Mouse (Mus musculus): Measurements from ENCODE around the gene Pgls. TPM values are rescaled to one million over a fixed set of nuclear protein-coding genes. Genes with fewer than 3 reads are reported as not detected.

Gene Pgls
- polyA plus RNA-seq, 1 experiment from 2014 or later = 191 TPM

DNA sequence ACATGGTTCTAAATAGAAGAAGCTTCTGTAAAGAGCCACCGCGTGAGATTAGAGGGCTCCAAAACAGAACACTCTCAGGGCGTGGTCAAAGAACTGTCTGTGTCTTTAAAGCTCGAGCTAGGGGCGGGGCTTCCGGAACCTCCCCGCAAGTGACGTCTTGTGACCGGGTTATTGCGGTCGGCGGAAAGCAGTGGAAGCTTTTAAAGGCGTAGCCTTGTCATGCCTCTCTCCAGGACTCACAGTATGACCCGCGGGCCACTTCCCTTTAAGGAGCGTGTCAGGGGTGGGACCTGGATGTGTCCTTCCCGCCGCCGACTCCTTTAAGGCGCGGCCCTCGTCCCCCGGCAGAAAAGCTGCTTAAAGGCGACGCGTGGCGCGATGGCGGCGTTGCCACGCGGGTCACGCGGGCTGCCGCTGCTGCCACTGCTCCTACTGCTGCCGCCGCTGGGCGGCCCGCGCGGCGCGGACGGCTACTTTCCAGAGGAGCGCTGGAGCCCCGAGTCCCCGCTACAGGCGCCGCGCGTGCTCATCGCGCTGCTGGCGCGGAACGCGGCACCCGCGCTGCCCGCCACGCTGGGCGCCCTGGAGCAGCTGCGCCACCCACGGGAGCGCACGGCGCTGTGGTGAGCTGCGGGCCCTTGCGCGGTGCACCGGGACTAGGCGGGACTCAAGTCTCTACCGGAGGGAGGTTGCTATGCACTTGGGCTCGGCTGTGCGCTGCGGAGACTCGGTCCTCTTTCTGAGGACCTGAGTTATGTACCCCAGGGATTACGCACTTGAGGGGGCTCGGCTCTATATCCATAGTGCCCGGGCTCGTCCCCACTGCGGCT is 19.1 kb downstream of the Pgls start, which contains the start of gene Colgalt1:
Colgalt1 (plus strand) TSS at position 177 of the 830 bp plus-strand sequence.
- Histone ChIP-seq H3K4me2 (replicated peaks) (peak within 1 kb of the TSS; percentile 62), H3K27me3 (no peaks in the 10 kb centered on the region), H3K4me1 (peaks cover 12% of the 10 kb centered on the region), H3K4me3 (peak within 1 kb of the TSS; percentile 80), H3K36me3 (peaks cover 16% of the 10 kb centered on the region; the same call in 1 of the 2 replicates), H3K27ac (replicated peaks) (peak within 1 kb of the TSS; percentile 91), H3K9ac (replicated peaks) (peak within 1 kb of the TSS; percentile 79), H3K9me3 (no peaks in the 10 kb centered on the region)
- under 1% methylated on average over 81 of the region's 82 CpGs for WGBS
- peak; percentile 99 for ATAC-seq (replicated peaks)

DNA sequence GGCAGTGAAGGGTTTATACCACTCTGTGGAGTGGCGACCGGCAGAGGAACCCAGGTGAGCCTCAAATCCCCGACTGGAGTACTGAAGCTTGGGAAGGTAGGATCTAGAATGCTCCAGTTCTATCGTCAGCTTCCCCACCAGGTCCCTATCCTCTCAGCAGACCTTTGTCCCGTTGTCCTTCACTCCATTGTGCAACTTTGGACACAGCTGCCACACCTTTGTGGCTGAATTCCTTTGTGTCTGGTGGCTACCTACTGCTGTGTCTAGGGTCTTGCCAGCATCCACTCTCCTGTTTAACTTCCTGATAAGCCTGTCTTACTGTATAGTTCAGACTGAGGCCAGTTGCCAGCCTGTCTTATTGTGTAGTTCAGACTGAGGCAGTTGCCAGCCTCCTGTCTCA is 20.2 kb downstream of the Pgls start:
- H3K9me3 ChIP-seq = no peaks in the 10 kb centered on the region
- 31% methylated on average over 5 of the region's 5 CpGs for WGBS
- peak overlapping the region; percentile 80 for H3K4me3 ChIP-seq
- H3K27me3 ChIP-seq = no peaks in the 10 kb centered on the region
- no peak for ATAC-seq (replicated peaks)
- H3K27ac ChIP-seq (replicated peaks) = no peak overlapping the region
- peaks cover 12% of the 10 kb centered on the region for H3K4me1 ChIP-seq
- peak overlapping the region; percentile 79 for H3K9ac ChIP-seq (replicated peaks)
- peaks cover 25% of the 10 kb centered on the region for H3K36me3 ChIP-seq
- H3K4me2 ChIP-seq (replicated peaks) = peak overlapping the region; percentile 62

DNA sequence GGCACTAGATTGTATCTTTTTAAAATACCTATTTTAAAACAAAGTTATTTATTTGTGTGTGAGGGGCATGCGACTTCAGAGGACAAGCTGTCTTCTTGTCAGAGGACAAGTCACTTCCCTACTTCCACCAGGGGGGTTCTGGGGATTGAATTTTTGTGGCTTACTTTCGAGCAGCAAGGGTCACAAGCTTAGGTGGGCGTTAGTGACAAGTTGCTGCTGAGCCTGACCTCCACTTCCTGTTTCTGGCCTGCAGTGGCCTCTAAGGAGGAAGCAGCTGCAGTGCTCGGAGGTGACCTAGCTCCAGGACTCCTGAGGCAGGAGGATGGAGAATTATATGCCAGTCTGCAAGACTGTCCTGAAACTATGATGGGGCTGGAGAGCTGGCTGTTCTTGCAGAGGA is 21.4 kb downstream of the Pgls start:
- Histone ChIP-seq H3K9ac (replicated peaks) (no peak overlapping the region), H3K4me1 (peaks cover 12% of the 10 kb centered on the region), H3K27ac (replicated peaks) (no peak overlapping the region), H3K4me3 (no peak overlapping the region), H3K9me3 (no peaks in the 10 kb centered on the region), H3K4me2 (replicated peaks) (no peak overlapping the region), H3K27me3 (no peaks in the 10 kb centered on the region), H3K36me3 (peaks cover 37% of the 10 kb centered on the region)
- no peak for ATAC-seq (replicated peaks)
- 78% methylated on average over 4 of the region's 4 CpGs for WGBS

DNA sequence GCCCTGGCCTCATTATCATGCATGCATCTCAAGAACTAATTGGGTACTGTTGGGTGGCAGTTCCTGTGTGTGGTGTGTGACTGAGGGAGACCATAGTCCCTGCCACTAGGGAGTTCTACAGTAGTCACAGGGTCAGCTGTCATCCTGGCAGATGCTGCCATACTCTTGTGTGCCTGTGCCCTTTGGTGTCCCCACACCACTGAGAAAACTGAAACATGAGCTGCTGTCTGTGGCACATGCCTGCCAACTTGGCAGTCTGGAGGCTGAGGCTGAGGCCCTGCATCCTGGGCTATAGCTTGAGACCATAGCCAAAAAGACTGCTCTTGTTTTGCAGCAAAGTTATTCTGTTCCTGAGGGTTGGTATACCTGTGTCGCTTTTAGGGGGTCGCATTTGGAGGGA is 27.8 kb downstream of the Pgls start:
- no peak overlapping the region for H3K9ac ChIP-seq (replicated peaks)
- H3K4me3 ChIP-seq = no peak overlapping the region
- 90% methylated on average over 2 of the region's 2 CpGs for WGBS
- H3K27me3 ChIP-seq = no peaks in the 10 kb centered on the region
- H3K4me2 ChIP-seq (replicated peaks) = no peak overlapping the region
- H3K36me3 ChIP-seq = peaks cover 86% of the 10 kb centered on the region
- no peak for ATAC-seq (replicated peaks)
- no peaks in the 10 kb centered on the region for H3K9me3 ChIP-seq
- no peak overlapping the region for H3K27ac ChIP-seq (replicated peaks)
- H3K4me1 ChIP-seq = no peaks in the 10 kb centered on the region

DNA sequence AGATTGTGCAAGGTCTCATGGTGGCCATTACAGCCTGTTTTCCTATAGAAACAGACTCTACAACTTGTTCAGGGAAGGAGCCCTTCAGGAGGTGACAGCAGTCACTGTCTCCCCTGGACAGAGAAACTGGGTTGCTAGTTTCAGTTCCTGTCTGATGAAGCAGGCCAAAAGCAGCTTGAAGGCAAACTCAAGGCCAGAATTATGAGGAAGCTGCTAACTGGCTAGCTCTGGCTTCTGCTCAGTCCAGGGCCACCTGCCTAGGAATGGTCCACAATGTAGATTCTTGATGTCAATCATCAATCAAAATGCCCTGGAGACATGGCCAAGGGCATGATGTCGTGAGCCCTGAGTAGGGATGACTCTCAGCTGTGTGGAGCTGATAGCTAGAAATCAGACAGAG is 33.1 kb downstream of the Pgls start:
- H3K9me3 ChIP-seq = no peaks in the 10 kb centered on the region
- no peak overlapping the region for H3K4me3 ChIP-seq
- no peak overlapping the region for H3K9ac ChIP-seq (replicated peaks)
- H3K4me2 ChIP-seq (replicated peaks) = no peak overlapping the region
- ATAC-seq (replicated peaks) = no peak
- no peak overlapping the region for H3K27ac ChIP-seq (replicated peaks)
- 90% methylated on average over 1 of the region's 1 CpGs for WGBS
- peaks cover 19% of the 10 kb centered on the region for H3K4me1 ChIP-seq
- H3K36me3 ChIP-seq = peaks cover 48% of the 10 kb centered on the region
- H3K27me3 ChIP-seq = peaks cover 4% of the 10 kb centered on the region

DNA sequence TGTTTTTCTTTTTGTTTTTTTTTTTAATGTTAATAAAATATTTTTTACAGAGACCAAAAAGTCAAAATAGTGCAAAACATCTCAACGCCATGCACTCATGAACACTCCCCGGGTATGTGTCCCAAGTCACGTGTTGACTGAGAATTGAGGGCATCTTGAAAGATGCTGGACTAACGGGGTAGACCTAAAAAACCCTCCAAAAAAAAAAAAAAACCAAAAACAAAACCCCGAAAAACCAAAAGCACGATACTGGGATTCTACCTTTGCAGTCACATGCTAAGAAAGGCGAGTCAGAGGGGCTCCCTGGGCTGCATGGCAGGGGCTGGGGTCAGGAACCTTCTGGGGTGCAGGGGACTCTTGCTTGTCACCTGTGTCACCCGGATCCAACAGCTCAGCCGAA is 34.8 kb downstream of the Pgls start:
- Histone ChIP-seq H3K4me3 (no peak overlapping the region), H3K9ac (replicated peaks) (no peak overlapping the region)

DNA sequence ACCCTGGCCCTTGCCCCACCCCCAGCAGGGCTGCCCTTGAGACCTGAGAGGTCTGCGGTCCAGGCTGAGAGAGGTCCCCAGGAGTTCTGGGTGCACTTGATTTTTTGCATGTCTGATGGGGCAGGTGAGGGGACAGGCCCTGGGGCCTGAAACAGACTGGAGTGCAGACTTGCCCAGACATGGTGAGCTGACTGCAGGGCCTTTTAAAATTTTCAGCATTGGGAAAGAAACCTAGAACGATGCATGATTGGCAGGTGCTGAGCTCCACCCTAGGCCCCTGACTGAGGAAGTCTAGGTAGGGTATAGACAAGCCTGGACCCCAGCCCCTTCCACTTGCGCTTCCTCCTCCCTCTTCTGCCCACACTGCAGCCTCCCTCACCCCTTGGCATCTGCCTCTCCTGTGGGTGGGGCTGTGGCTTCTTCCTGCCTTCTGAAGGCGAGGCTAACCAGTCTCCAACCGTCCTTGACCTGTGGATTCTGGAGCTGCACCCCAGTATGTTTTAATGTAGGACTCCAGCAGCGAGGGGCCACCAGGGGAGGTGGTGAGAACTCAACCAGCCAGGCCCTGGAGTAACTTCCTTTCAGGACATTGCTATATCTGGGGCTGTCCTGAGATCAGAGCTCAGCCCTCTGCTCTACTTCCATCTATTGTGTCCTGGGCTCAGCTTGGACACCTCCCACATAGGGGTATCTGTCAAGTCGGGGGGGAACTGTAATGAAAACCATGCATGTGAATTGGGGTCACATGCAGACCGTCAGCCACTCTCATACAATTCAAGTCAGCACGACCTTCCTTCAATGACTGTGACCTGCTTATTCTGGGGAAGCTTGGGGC is 35.5 kb downstream of the Pgls start:
- H3K9ac ChIP-seq (replicated peaks) = no peak overlapping the region
- 55% methylated on average over 9 of the region's 9 CpGs for WGBS
- H3K9me3 ChIP-seq = no peaks in the 10 kb centered on the region
- H3K4me2 ChIP-seq (replicated peaks) = no peak overlapping the region
- peaks cover 21% of the 10 kb centered on the region for H3K4me1 ChIP-seq
- peaks cover 17% of the 10 kb centered on the region for H3K27me3 ChIP-seq
- no peak overlapping the region for H3K4me3 ChIP-seq
- no peak for ATAC-seq (replicated peaks)
- peaks cover 28% of the 10 kb centered on the region for H3K36me3 ChIP-seq
- peak overlapping the region; percentile 27; the same call in 1 of the 2 replicates for H3K27ac ChIP-seq (replicated peaks)

More for the DNA sequence above, 34.8 kb downstream of the Pgls start:
- H3K4me2 ChIP-seq (replicated peaks) = no peak overlapping the region
- peaks cover 21% of the 10 kb centered on the region for H3K4me1 ChIP-seq
- H3K9me3 ChIP-seq = no peaks in the 10 kb centered on the region
- H3K36me3 ChIP-seq = peaks cover 34% of the 10 kb centered on the region
- 83% methylated on average over 9 of the region's 9 CpGs for WGBS
- peaks cover 15% of the 10 kb centered on the region for H3K27me3 ChIP-seq
- no peak for ATAC-seq (replicated peaks)
- H3K27ac ChIP-seq (replicated peaks) = no peak overlapping the region

DNA sequence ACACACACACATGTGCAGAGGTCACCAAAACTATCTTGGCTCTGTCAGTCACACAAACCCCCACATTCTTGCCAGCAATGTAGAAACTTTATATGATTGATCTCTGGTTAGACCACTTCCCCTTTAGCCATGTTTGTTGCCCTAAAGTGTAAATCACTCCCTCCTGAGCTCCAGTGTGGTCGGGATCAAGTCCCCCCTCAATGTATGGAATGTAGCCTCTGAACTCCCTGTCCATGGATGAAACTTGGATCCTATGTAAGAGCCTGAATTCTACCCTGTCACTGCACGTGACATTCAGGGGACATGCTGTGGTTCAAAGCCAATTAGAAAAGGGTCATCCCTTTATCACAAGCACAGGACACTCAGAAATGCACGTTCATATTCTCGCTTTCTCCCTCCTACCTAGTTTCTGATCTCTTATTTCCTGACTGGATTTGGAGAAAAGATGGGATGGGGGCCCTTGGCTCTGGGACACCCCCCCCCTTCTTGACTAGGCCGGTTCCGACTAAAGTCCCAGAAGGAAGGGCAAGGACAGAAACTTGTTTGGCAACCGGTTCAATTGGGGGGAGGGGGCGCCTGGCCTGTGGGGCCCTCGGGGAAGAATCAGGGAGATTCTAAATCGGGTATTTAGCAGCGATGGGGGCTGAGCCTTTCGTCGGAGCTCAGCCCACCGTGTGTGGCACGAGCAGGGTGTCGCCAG is 36.6 kb downstream of the Pgls start:
- H3K27ac ChIP-seq (replicated peaks) = peak overlapping the region; percentile 72
- H3K4me3 ChIP-seq = peak overlapping the region; percentile 50
- WGBS = 7% methylated on average over 16 of the region's 16 CpGs
- H3K36me3 ChIP-seq = peaks cover 25% of the 10 kb centered on the region
- H3K4me1 ChIP-seq = peaks cover 21% of the 10 kb centered on the region
- peak overlapping the region; percentile 90 for H3K4me2 ChIP-seq (replicated peaks)
- no peak for ATAC-seq (replicated peaks)
- peaks cover 17% of the 10 kb centered on the region for H3K27me3 ChIP-seq
- peak overlapping the region; percentile 61 for H3K9ac ChIP-seq (replicated peaks)
- H3K9me3 ChIP-seq = no peaks in the 10 kb centered on the region

DNA sequence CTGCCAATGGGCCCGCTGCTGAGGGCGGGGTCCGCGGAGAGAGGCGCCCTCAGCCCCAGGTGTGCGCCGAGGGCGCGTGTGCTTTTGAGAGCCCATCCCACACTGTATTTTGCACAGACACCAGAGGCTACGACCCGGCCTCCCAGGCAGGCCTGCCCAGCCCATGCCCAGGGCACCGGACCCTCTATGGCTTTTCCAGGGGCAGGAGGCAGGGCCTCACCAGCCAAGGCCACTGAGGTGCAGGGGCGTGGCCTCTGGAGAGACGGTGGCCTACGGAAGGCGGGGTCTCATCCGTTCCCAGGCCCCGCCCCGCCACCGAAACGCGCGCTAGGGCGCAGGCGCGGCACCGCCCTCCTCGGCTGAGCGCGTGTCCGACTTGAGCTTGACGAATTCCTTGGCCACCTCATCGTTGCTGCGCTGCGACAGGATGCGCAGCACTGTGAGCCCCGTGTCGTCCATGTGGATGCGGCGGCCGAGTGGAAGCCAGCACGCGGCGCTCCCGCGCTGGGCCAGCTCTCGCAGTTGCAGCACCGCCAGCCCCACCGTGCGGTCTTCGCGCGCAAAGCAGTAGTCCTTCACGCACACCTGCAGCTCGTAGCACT is 37.2 kb downstream of the Pgls start:
- WGBS = under 1% methylated on average over 55 of the region's 55 CpGs
- H3K9ac ChIP-seq (replicated peaks) = peak overlapping the region; percentile 61
- peak overlapping the region; percentile 72 for H3K27ac ChIP-seq (replicated peaks)
- peaks cover 17% of the 10 kb centered on the region for H3K27me3 ChIP-seq
- no peaks in the 10 kb centered on the region for H3K9me3 ChIP-seq
- H3K36me3 ChIP-seq = peaks cover 19% of the 10 kb centered on the region
- H3K4me3 ChIP-seq = peak overlapping the region; percentile 50
- peak; percentile 84 for ATAC-seq (replicated peaks)
- H3K4me1 ChIP-seq = peaks cover 21% of the 10 kb centered on the region
- H3K4me2 ChIP-seq (replicated peaks) = peak overlapping the region; percentile 90

DNA sequence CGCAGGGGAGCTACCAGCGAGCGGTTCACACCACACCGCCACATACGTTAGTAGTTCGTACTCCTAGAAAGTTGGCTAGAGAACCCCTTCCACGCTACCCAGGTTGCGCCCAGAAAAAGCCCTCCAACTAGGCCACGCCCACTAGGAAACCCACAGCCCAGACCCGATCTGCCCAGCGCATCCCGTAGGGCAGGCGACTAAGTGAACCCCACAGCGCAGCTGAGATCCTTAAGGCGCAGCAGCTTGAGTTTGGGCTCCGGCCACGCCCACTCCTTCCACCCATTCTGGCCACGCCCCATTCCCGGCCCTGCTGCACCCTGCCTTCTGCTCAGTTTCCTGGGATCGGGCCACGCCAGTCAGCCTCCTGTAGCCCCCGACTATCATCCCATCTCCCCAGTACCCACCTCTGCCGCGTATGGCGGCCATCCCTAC is 37.8 kb downstream of the Pgls start:
- peak; percentile 34 for ATAC-seq (replicated peaks)
- 3% methylated on average over 25 of the region's 25 CpGs for whole genome bisulfite sequencing
- H3K27me3 ChIP-seq = peaks cover 17% of the 10 kb centered on the region

DNA sequence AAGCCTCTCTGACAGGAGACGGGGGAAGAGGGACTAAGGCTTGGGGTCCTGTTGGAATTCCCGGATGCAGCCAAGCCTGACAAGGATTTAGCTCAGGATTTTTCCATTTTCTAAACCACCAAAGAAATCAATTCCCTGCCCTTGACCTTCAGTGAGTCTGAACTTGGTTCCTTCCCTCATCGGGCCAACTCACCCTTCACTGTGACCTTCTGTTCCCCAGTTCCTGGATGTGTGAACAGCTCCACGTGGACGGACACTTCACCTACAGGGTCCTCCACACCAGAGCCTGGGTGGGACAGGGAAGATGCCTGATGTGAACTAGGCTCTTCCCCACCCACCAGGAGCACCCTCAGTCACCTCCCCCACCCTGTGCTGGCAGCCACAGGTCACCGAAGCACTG is 38.8 kb downstream of the Pgls start:
- peaks cover 17% of the 10 kb centered on the region for H3K27me3 ChIP-seq
- no peak overlapping the region for H3K27ac ChIP-seq (replicated peaks)
- H3K4me1 ChIP-seq = peaks cover 28% of the 10 kb centered on the region
- no peak overlapping the region for H3K4me3 ChIP-seq
- peaks cover 14% of the 10 kb centered on the region for H3K36me3 ChIP-seq
- no peak overlapping the region for H3K9ac ChIP-seq (replicated peaks)
- no peaks in the 10 kb centered on the region for H3K9me3 ChIP-seq
- WGBS = 86% methylated on average over 6 of the region's 6 CpGs
- H3K4me2 ChIP-seq (replicated peaks) = no peak overlapping the region
- ATAC-seq (replicated peaks) = no peak

More for the DNA sequence above, 37.8 kb downstream of the Pgls start:
- peak overlapping the region; percentile 50 for H3K4me3 ChIP-seq
- peak overlapping the region; percentile 90 for H3K4me2 ChIP-seq (replicated peaks)
- H3K9me3 ChIP-seq = no peaks in the 10 kb centered on the region
- peaks cover 14% of the 10 kb centered on the region for H3K36me3 ChIP-seq
- H3K27ac ChIP-seq (replicated peaks) = peak overlapping the region; percentile 72; the same call in 1 of the 2 replicates
- H3K9ac ChIP-seq (replicated peaks) = peak overlapping the region; percentile 61
- H3K4me1 ChIP-seq = peaks cover 27% of the 10 kb centered on the region
